Mouse (Mus musculus) erythroblast, adult 5-6 weeks (primary cell): ENCODE results near the gene Ndufb8. TPM values are rescaled to one million over a fixed set of nuclear protein-coding genes. Genes with fewer than 3 reads are reported as not detected.

ENCODE experiments used
- total RNA-seq, 2 experiments: library from RNA; stranded (forward) in 1 of 2; stranded (reverse) in 1 of 2; fragments of 150-400 nt in 1 of 2; fragments of 200-764, 138-1000 nt in 1 of 2; gene quantifications; 2 replicates each; pipeline versions ENCODE4 v1.2.3 to v1.2.4; 2015 to 2017; ENCODE audit warnings: low replicate concordance in 2 of 2

Gene Ndufb8
- total RNA-seq, 2 experiments from 2014 or later = 60.4 to 127 TPM

Other genes starting within 250 kb of the Ndufb8 start
- 0.38 TPM in 1 of 2 replicates, not detected in the other for gene Scd4, start 222.3 kb downstream of the Ndufb8 start, total RNA-seq (2015; ENCODE audit: low replicate concordance)
- not detected in 2 replicates for gene Scd4, start 222.3 kb downstream of the Ndufb8 start, total RNA-seq (2017; ENCODE audit: low replicate concordance)
- gene Scd1, start 147.6 kb downstream of the Ndufb8 start, total RNA-seq (2015; ENCODE audit: low replicate concordance) = 10.0 and 11.3 TPM in 2 replicates
- gene Scd1, start 147.6 kb downstream of the Ndufb8 start, total RNA-seq (2017; ENCODE audit: low replicate concordance) = 9.5 and 11.2 TPM in 2 replicates
- gene Wnt8b, start 62.0 kb downstream of the Ndufb8 start, total RNA-seq (2015; ENCODE audit: low replicate concordance) = not detected in 2 replicates
- not detected in 2 replicates for gene Wnt8b, start 62.0 kb downstream of the Ndufb8 start, total RNA-seq (2017; ENCODE audit: low replicate concordance)
- gene Sec31b, start 9.6 kb downstream of the Ndufb8 start, total RNA-seq (2015; ENCODE audit: low replicate concordance) = 0.42 TPM in 1 of 2 replicates, not detected in the other
- gene Sec31b, start 9.6 kb downstream of the Ndufb8 start, total RNA-seq (2017; ENCODE audit: low replicate concordance) = 0.26 and 0.56 TPM in 2 replicates
- gene Gm20538, start 2.6 kb downstream of the Ndufb8 start, total RNA-seq (2015; ENCODE audit: low replicate concordance) = not detected in 2 replicates
- gene Gm20538, start 2.6 kb downstream of the Ndufb8 start, total RNA-seq (2017; ENCODE audit: low replicate concordance) = not detected in 2 replicates
- gene Hif1an, start 7.4 kb upstream of the Ndufb8 start, total RNA-seq (2015; ENCODE audit: low replicate concordance) = 2.1 TPM in 2 replicates
- gene Hif1an, start 7.4 kb upstream of the Ndufb8 start, total RNA-seq (2017; ENCODE audit: low replicate concordance) = 3.5 and 4.1 TPM in 2 replicates
- not detected in 2 replicates for gene Pax2, start 200.6 kb upstream of the Ndufb8 start, total RNA-seq (2015; ENCODE audit: low replicate concordance)
- gene Pax2, start 200.6 kb upstream of the Ndufb8 start, total RNA-seq (2017; ENCODE audit: low replicate concordance) = not detected in 2 replicates